Mouse (Mus musculus): ENCODE data around the gene Vps29.

GRCm38 (mm10) chr5:122402160-122402559, 48.0 kb downstream of the Vps29 start:
- no peak for TF ChIP-seq CTCF (IDR thresholded peaks at IDR 0.05; ENCODE audit: low read depth)
- TF ChIP-seq EP300 (IDR thresholded peaks at IDR 0.05; ENCODE audit: low read depth) = no peak
